Mouse (Mus musculus) CD4-positive, CD25-positive, alpha-beta regulatory T cell (primary cell): ENCODE measurements around the gene Zfp868. TPM values are rescaled to one million over a fixed set of nuclear protein-coding genes. Genes with fewer than 3 reads are reported as not detected.

Experiments used
- polyA plus RNA-seq: library from polyadenylated mRNA; unstranded; fragments of 100-300 nt; shearing (Covaris generic); gene quantifications from one replicate; pipeline ENCODE4 v1.2.1, GENCODE M21; 2017

Zfp868 gene
- polyA plus RNA-seq = 28.5 TPM

GRCm38 (mm10) chr8:69625095-69625789 is at the start of gene Zfp868:
Gene Zfp868 (minus strand): TSS chr8:69625548.

GRCm38 (mm10) chr8:69654358-69654981 is 29.1 kb upstream of the Zfp868 start, which contains the start of gene Zfp964:
Gene Zfp964 (plus strand): TSS chr8:69654479.

Other genes with a start within 250 kb of the Zfp868 start
- gene Gm9495, start 172.0 kb downstream of the Zfp868 start, polyA plus RNA-seq = 0.13 TPM
- gene Gm7697, start 102.6 kb downstream of the Zfp868 start, polyA plus RNA-seq = not detected
- 0.77 TPM for gene Zfp964, start 28.9 kb upstream of the Zfp868 start, polyA plus RNA-seq
- gene Zfp869, start 85.2 kb upstream of the Zfp868 start, polyA plus RNA-seq = 65.9 TPM
- gene Zfp963, start 124.4 kb upstream of the Zfp868 start, polyA plus RNA-seq = 8.4 TPM
- not detected for gene Gm20422, start 149.3 kb upstream of the Zfp868 start, polyA plus RNA-seq
- 112 TPM for gene Atp13a1, start 165.6 kb upstream of the Zfp868 start, polyA plus RNA-seq
- 30.3 TPM for gene Zfp866, start 165.6 kb upstream of the Zfp868 start, polyA plus RNA-seq
- gene Gmip, start 183.1 kb upstream of the Zfp868 start, polyA plus RNA-seq = 154 TPM
- gene Lpar2, start 196.9 kb upstream of the Zfp868 start, polyA plus RNA-seq = 0.28 TPM
- gene Pbx4, start 206.9 kb upstream of the Zfp868 start, polyA plus RNA-seq = 19.4 TPM